Mouse (Mus musculus): ENCODE measurements around the gene Hibadh.
A peak's percentile ranks its signal among the peaks of the same experiment; 100 is the strongest.
"Not testable (repeated sequence)": the region's sequence is repeated elsewhere in the genome, so short reads cannot be mapped to it uniquely, and the experiment has no call there.

The Hibadh gene

DNA sequence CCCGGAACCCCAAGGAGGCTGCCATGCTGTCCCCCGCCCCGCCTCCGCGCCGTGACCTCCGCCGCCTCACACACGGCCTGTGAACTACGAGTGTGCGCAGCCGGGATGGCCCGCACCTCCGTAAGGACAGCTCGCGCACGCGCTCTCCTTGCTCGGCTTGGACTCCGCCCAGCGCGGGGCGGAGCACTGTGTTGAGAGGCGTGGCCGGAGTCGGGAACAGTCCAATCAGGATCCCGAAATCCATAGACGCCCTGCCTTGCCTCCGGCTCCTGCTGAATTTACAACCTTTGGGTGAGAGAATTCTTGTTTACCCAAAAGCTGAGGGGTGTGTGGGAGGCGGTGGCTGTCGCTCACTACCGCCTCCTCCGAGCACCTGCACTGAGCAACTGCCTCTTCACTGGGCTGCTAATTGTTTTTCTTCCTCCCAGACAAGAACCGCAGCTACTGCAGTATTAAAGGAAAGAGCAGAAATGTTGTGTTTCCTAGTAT is at the start of gene Hibadh:
Gene Hibadh (minus strand): TSS at position 166 of the 489 bp plus-strand sequence.
- DNase-seq (ENCODE audit: low spot score) = peak; percentile 96

DNA sequence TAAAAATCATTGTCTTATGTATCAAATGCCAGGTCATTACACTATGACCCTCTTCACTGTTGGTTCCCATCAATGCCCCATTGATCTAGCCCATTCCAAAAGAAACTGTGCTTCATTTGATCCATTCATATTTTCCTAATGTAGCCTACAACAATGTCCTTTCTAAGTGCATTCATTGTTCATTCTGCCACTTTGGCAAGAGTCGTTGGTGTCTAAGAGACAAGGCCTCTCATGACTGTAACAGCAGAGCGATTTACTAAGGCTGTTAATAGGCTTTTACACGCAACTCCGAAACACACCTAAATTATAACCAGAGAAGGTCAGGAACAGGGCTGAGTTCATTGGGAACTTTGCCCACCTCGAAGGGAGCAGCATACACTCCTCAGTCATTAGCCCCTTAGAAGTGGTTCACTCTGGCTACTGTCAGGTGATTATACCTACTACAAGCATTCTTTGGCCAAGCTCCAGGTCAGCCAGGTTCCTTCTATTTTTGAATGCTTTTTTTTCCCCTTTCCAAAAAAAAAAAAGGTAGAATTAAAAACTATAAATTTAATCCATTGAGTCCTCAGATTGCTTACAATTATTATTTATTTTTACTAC is 46.8 kb upstream of the Hibadh start:
- no peak for DNase-seq (ENCODE audit: low spot score)

- no peak for DNase-seq (ENCODE audit: low spot score)
Measured at GRCm38 (mm10) chr6:52682607-52683006, 42.4 kb upstream of the Hibadh start.

DNA sequence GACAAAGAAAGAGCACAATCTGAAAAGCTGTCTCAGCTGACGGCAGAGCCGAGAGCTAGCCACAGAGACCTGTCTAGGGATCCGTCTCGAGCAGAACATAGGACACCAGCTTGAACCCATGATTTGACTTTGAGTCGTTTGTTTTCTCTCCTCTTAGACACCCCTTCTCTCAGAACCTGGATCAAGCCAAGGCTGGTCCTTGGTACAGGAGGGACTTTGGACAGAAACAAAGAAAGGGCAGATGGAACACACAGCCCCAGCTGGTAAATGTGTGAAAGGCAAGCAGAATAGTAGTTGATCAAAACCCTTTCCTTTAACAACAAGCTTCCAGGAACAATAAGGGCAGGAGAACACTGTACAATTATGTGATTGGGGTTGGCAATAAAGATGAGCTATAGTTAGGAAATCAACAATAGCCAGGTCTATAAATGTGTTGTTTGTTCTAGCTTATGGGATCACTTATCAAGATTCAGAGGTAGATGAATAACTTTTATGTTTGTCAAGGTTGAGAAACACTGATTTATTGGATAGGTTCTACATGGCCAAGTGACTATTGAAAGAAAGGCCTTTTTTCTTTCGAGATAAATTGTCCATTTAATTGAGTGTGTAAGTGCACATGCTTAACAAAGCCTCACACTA is 41.8 kb upstream of the Hibadh start:
- DNase-seq (ENCODE audit: low spot score) = no peak

GRCm38 (mm10) chr6:52680458-52681032 is 40.4 kb upstream of the Hibadh start:
- no peak for DNase-seq (ENCODE audit: low spot score)

GRCm38 (mm10) chr6:52679565-52679964 is 39.4 kb upstream of the Hibadh start:
- DNase-seq (ENCODE audit: low spot score) = no peak

- DNase-seq (ENCODE audit: low spot score) = not testable (repeated sequence)
Measured at GRCm38 (mm10) chr6:52677534-52677933, 37.3 kb upstream of the Hibadh start.

- no peak for DNase-seq (ENCODE audit: low spot score)
Measured at GRCm38 (mm10) chr6:52675222-52675921, 35.2 kb upstream of the Hibadh start.

- DNase-seq (ENCODE audit: low spot score) = no peak
Measured at GRCm38 (mm10) chr6:52674541-52674940, 34.4 kb upstream of the Hibadh start.

DNA sequence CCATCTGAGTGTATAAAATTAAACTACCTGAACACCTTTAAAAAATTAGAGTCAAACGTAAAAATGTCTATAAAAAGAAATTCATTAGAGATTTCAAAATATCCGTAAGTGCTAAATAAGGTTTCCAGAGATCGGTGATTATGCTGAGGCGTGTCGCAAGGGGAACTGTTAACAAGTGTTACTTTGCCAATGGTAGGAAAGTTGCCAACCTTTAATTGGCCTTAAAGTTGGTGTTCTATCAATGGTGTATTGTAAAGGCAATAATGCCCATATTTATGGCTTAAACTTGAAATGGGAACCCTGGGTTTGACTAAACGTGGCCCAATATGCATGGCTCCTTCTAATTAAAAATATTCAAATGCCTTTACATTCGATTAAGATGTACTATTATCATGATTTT is 33.5 kb upstream of the Hibadh start:
- DNase-seq (ENCODE audit: low spot score) = no peak

GRCm38 (mm10) chr6:52672539-52672938 is 32.4 kb upstream of the Hibadh start:
- DNase-seq (ENCODE audit: low spot score) = no peak

DNA sequence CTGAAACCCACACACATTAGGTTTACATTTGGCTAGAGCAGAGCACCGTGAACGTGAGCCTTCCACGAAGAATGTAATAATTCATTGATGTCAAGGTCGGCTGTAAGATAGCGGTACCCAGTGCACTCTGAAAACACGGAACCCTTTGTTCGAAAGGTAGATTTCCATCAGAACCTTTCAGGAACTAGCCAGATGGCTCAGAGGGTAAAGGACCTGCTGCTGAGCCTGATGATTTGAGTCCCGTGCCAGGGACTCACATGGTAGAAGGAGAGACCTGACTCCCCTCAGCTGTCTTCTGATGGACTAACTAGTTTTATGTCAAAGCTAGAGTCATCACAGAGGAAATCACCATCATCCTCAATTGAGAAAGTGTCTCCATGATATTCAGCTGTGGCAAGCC is 31.6 kb upstream of the Hibadh start:
- no peak for DNase-seq (ENCODE audit: low spot score)

DNA sequence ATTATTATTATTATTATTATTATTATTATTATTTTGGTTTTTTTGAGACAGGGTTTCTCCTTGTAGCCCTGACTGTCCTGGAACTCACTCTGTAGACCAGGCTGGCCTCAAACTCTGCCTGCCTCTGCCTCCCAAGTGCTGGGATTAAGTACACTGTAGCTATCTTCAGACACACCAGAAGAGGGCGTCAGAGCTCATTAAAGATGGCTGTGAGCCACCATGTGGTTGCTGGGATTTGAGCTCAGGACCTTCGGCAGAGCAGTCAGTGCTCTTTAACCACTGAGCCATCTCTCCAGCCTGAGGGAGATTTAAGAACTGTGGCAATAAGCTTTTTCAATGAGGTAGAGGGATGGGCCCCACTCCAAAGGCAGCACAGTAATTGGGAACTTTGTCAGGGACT is 29.7 kb upstream of the Hibadh start:
- not testable (repeated sequence) for DNase-seq (ENCODE audit: low spot score)

DNA sequence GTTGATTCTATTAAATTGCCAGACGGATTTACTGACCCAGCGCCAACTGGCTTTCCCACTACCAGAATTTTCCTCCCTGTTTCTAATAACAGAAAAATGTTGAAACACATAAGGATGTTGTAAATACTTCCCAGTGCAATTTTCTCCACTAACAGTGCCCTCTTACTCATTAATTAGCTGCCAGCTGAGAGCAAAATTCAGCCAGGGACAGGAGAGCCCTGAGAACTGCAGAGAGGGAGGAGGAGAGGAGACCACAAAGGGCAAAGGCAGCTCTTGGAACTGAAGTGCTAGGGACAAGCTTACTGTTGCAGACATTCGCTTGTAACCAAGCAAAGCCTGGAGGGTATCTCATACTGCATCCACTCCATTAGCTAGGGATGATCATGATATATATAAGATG is 27.5 kb upstream of the Hibadh start:
- no peak for DNase-seq (ENCODE audit: low spot score)

DNA sequence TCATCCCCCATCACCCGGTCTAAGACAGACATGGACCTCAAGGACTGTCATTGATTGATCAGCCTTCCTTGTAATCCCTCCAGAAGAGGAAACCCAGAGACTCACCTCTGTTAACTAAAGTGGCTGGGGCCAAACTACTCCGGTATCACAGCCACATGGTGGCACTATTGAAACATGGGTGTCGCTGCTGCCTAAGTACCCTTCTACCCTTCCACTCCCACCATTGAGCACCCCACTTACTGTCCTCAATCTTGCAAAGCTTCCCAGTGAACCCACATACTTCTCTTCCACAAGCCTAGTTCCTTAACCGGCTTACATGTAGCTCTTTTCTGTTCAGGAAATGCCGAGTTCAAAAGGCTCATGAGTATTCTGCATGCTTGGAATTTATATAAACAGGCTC is 22.8 kb upstream of the Hibadh start:
- DNase-seq (ENCODE audit: low spot score) = no peak

DNA sequence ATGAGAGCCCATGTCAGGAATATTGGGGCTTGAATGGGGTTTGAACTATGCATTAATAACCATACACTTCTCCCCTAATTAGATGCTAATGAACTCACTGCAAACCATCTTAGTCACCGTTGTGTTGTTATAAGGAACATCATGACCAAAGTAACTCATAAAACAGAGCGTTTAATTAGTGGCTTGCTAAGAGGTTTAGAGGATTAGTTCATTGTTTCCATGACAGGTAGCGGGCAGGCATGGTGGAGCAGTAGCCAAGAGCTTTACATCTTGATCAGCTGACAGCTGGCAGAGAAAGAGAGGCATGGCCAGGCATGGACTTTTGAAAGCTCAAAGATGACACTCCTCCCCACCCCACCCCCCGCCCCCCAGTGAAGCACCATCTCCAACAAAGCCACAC is 15.1 kb upstream of the Hibadh start:
- DNase-seq (ENCODE audit: low spot score) = no peak

DNA sequence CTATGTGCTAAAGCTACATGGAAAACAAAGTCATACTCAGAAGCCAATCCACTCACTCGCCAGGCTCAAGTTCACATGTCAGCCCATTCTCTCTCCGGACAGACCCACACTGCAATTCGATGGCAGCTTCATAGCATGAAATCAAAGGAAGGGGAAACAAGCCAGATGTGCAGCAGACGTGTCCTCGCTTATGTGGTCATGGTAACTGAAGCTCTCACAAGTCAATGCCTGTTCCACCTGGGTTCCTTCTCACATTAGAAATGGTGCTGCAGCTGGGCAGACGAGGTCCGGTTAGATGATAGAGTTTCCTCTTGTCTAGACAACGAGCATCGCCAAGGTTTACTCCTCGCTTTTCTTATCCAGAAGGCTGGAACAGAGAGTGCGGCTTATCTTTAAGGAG is 8.6 kb upstream of the Hibadh start:
- no peak for DNase-seq (ENCODE audit: low spot score)

DNA sequence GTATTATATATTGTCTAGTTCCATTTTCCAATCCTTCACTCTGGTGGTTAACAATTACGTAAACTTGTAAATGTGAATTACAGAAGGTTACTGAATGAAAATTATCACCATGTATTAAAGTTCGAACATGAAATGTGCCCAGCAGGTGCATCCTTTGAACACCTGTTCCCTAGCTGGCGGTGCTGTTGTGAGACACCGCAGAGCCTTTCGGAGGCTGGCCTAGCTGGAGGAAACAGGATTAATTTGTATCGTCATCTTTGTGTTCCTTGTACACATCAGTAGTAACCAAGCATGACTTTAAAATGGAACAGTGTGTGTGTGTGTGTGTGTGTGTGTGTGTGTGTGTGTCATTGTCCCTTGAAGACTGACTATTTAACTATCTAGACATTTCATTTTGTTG is 7.8 kb upstream of the Hibadh start:
- no peak for DNase-seq (ENCODE audit: low spot score)

DNA sequence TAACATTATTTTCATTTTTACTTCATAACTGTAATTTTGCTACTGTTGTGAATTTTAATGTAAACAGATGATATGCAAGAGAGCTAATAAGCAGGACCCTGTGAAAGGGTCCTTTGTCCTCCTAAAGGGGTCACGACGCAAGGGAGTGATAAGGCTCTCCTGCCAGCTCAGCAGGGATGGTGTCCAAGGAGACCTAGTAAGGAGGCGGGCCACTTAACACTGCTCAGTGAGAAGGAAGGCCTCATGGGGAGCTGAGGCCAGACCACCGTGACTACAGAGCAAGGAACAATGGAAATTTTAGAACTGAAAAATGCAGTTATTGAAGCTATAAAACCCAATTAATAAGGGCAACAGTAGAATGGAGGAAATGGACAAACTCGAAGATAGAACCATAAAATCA is 5.7 kb upstream of the Hibadh start:
- no peak for DNase-seq (ENCODE audit: low spot score)

DNA sequence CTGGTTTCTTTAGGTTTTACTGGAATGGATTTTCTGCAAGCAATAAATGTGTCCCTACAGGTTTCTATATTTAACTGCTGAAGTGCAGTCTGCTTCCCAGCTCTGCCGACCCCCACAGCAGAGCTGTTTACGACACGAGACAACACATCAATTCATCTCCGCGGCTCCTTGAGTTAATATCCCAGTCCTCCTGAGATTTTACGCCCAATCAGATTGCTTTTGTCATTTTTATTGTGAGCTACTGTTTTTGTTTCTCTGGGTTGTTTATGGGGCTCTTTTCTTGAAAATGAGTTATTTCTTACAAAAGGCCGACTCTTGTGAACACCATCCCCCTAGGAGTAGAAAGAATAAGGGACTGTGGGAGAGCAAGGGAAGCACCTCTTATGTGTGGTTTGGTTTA is 2.0 kb upstream of the Hibadh start:
- DNase-seq (ENCODE audit: low spot score) = no peak

- DNase-seq (ENCODE audit: low spot score) = no peak
Measured at GRCm38 (mm10) chr6:52641076-52641475, 887 bp upstream of the Hibadh start.

- DNase-seq (ENCODE audit: low spot score) = peak; percentile 42
Measured at GRCm38 (mm10) chr6:52639546-52640223, 504 bp downstream of the Hibadh start.

All from ovary, postnatal 10 days (tissue).